Mouse (Mus musculus): ENCODE measurements around the gene Dip2b. TPM values are rescaled to one million over a fixed set of nuclear protein-coding genes. Genes with fewer than 3 reads are reported as not detected.
A peak's percentile ranks its signal among the peaks of the same experiment; 100 is the strongest.

The Dip2b gene
- polyA plus RNA-seq, 1 experiment, result 7.3 TPM

DNA sequence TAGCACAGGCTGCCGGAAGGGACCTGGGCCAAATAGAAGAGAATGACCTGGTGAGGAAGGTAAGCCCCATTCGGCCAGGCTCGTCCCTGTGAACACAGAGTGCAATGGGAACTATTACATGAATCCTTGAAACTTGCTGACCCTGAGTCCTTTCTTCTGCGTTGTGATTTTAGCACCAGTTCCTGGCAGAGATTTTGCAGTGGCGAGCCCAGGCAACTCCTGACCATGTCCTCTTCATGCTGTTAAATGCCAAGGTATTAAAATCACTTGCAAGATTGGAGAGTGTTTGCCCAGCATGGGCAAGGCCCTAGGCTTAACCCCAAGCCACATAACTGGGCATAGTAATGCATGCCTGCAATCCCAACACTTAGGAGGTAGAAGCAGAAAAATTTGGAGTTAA, 151.6 kb downstream of the Dip2b start:
- no peaks in the 10 kb centered on the region for H3K79me2 ChIP-seq (ENCODE audit: control insufficient read depth, insufficient read depth)
- H3K4me2 ChIP-seq (ENCODE audit: low read depth), result no peak overlapping the region
- H3K36me3 ChIP-seq (ENCODE audit: control insufficient read depth, insufficient read depth), result peaks cover 45% of the 10 kb centered on the region
- H3ac ChIP-seq (ENCODE audit: control insufficient read depth, insufficient read length), result no peak overlapping the region
- no peaks in the 10 kb centered on the region for H3K27me3 ChIP-seq (ENCODE audit: control insufficient read depth, insufficient read depth, insufficient read length)
- no peak overlapping the region for H3K4me3 ChIP-seq
- TF ChIP-seq USF1 (IDR thresholded peaks at IDR 0.05; ENCODE audit: low read depth), result no peak
- no peak for TF ChIP-seq SRF (IDR thresholded peaks at IDR 0.05; ENCODE audit: control insufficient read depth, insufficient read length, low read depth)
- no peak for TF ChIP-seq POLR2A (IDR thresholded peaks at IDR 0.05; ENCODE audit: insufficient read length, low read depth)
- TF ChIP-seq MYOG (IDR thresholded peaks at IDR 0.05; ENCODE audit: control insufficient read depth in 1 of 3, insufficient read depth in 1 of 3, insufficient read length in 2 of 3, low read depth in 2 of 3), result no peak
- TF ChIP-seq MAX (IDR thresholded peaks at IDR 0.05; ENCODE audit: low read depth), result no peak
- TF ChIP-seq REST (IDR thresholded peaks at IDR 0.05; ENCODE audit: insufficient read depth, insufficient read length), result no peak
- TF ChIP-seq TCF3 (IDR thresholded peaks at IDR 0.05; ENCODE audit: insufficient read length, low read depth), result no peak
- no peak for TF ChIP-seq CEBPB (IDR thresholded peaks at IDR 0.05; ENCODE audit: insufficient read depth, poor library complexity, severe bottlenecking)
- TF ChIP-seq MYOD1 (IDR thresholded peaks at IDR 0.05; ENCODE audit: control insufficient read depth in 1 of 3, insufficient read length in 2 of 3, low read depth in 2 of 3), result no peak
- TF ChIP-seq TCF12 (IDR thresholded peaks at IDR 0.05; ENCODE audit: insufficient read depth, poor library complexity, severe bottlenecking), result no peak
- no peak for TF ChIP-seq POLR2AphosphoS2 (IDR thresholded peaks at IDR 0.05; ENCODE audit: insufficient read length, low read depth)
- TF ChIP-seq E2F4 (IDR thresholded peaks at IDR 0.05; ENCODE audit: insufficient read depth), result no peak

DNA sequence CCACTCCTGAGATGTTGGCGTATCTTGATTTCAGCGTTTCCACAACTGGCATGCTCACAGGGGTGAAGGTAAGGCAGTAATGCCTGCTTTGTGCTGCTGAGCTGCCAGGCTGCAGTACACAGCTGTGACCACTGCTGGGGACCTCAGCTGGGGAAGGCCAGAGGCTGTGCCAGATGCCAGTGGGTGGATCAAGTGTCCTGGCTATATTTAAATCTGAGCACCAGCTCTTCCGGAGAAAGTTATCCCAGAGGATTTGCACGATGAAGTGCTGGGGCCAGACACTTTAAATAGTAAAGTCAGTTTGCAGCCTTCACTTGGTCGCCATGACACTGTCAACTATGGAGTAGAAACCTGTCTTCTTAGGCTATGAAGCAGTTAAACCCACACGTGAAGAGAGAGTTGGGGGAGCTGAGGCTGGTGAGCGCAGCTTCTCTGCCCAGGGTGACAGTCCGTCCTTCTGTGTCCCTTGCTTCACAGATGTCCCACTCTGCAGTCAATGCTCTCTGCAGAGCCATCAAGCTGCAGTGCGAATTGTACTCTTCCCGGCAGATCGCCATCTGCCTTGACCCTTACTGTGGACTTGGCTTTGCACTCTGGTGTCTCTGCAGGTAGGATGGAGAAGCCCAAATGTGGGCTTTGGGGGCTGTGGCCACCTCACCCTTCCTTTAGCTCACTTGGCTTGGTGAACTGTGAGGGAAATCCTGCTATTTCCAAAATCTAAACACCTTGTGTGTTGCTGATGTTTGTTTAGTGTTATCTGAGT, 160.7 kb downstream of the Dip2b start:
- Histone ChIP-seq H3K4me2 (ENCODE audit: low read depth) (peak overlapping the region; percentile 43), H3K36me3 (ENCODE audit: control insufficient read depth, insufficient read depth) (peaks cover 13% of the 10 kb centered on the region), H3ac (ENCODE audit: control insufficient read depth, insufficient read length) (no peak overlapping the region), H3K27me3 (ENCODE audit: control insufficient read depth, insufficient read depth, insufficient read length) (no peaks in the 10 kb centered on the region), H3K4me3 (no peak overlapping the region), H3K79me2 (ENCODE audit: control insufficient read depth, insufficient read depth) (no peaks in the 10 kb centered on the region)
- no peak for TF ChIP-seq TCF3 (IDR thresholded peaks at IDR 0.05; ENCODE audit: insufficient read length, low read depth)
- TF ChIP-seq SRF (IDR thresholded peaks at IDR 0.05; ENCODE audit: control insufficient read depth, insufficient read length, low read depth), result no peak
- no peak for TF ChIP-seq MAX (IDR thresholded peaks at IDR 0.05; ENCODE audit: low read depth)
- peak; percentile 67 to 83 (median 78) for TF ChIP-seq MYOG (IDR thresholded peaks at IDR 0.05; ENCODE audit: control insufficient read depth in 1 of 3, insufficient read depth in 1 of 3, insufficient read length in 2 of 3, low read depth in 2 of 3)
- TF ChIP-seq POLR2A (IDR thresholded peaks at IDR 0.05; ENCODE audit: insufficient read length, low read depth), result no peak
- no peak for TF ChIP-seq TCF12 (IDR thresholded peaks at IDR 0.05; ENCODE audit: insufficient read depth, poor library complexity, severe bottlenecking)
- TF ChIP-seq MYOD1 (IDR thresholded peaks at IDR 0.05; ENCODE audit: control insufficient read depth in 1 of 3, insufficient read length in 2 of 3, low read depth in 2 of 3), result peak; percentile 12 to 84 (median 76)
- no peak for TF ChIP-seq POLR2AphosphoS2 (IDR thresholded peaks at IDR 0.05; ENCODE audit: insufficient read length, low read depth)
- TF ChIP-seq CEBPB (IDR thresholded peaks at IDR 0.05; ENCODE audit: insufficient read depth, poor library complexity, severe bottlenecking), result no peak
- no peak for TF ChIP-seq E2F4 (IDR thresholded peaks at IDR 0.05; ENCODE audit: insufficient read depth)

DNA sequence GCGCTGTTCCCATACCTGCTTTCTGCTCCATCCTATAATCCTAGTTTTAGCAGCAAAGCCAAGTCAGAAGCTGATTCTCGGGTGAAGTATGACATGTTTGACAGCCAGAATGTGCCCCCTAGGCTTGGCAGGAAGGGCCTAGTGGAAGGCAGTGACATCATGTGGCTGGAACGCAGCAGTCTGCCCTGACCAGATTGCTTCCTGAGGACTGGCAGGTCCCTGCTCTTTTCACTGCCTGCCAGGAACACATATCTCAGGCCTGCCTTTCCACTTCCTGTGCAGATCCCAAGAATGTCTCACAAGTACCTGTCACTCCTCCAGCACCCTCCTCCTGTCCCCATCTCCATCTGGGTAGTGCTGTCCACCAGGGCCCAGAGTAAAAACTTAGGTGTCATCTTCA, 161.3 kb downstream of the Dip2b start:
- no peak overlapping the region for H3K4me3 ChIP-seq
- peaks cover 13% of the 10 kb centered on the region for H3K36me3 ChIP-seq (ENCODE audit: control insufficient read depth, insufficient read depth)
- H3K4me2 ChIP-seq (ENCODE audit: low read depth), result peak overlapping the region; percentile 43

DNA sequence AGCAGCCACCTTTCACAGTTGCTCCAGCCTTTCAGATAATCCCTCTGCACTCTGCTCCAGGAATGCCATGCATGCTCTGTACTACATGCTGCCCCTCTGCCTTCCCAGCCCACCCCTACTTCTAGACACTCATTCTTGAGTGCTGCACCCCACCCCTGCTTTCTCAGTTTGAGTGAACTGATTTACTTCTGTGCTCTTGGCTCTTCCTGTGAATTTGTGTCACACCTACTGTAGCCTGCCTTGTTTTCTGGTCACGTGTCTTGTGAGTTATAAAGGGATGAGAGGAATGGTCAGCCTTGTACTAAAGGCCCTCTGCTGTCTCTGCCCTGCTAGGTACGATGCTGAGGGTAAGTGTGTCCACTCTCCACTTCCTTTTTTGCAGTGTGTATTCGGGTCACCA, 163.3 kb downstream of the Dip2b start:
- H3ac ChIP-seq (ENCODE audit: control insufficient read depth, insufficient read length), result no peak overlapping the region
- no peaks in the 10 kb centered on the region for H3K79me2 ChIP-seq (ENCODE audit: control insufficient read depth, insufficient read depth)
- H3K36me3 ChIP-seq (ENCODE audit: control insufficient read depth, insufficient read depth), result peaks cover 18% of the 10 kb centered on the region
- H3K4me3 ChIP-seq, result no peak overlapping the region
- H3K27me3 ChIP-seq (ENCODE audit: control insufficient read depth, insufficient read depth, insufficient read length), result no peaks in the 10 kb centered on the region
- H3K4me2 ChIP-seq (ENCODE audit: low read depth), result no peak overlapping the region
- TF ChIP-seq MYOG (IDR thresholded peaks at IDR 0.05; ENCODE audit: control insufficient read depth in 1 of 3, insufficient read depth in 1 of 3, insufficient read length in 2 of 3, low read depth in 2 of 3) (no peak), CEBPB (IDR thresholded peaks at IDR 0.05; ENCODE audit: insufficient read depth, poor library complexity, severe bottlenecking) (no peak), E2F4 (IDR thresholded peaks at IDR 0.05; ENCODE audit: insufficient read depth) (no peak), MYOD1 (IDR thresholded peaks at IDR 0.05; ENCODE audit: control insufficient read depth in 1 of 3, insufficient read length in 2 of 3, low read depth in 2 of 3) (no peak), SRF (IDR thresholded peaks at IDR 0.05; ENCODE audit: control insufficient read depth, insufficient read length, low read depth) (no peak), POLR2AphosphoS2 (IDR thresholded peaks at IDR 0.05; ENCODE audit: insufficient read length, low read depth) (no peak), POLR2A (IDR thresholded peaks at IDR 0.05; ENCODE audit: insufficient read length, low read depth) (no peak), REST (IDR thresholded peaks at IDR 0.05; ENCODE audit: insufficient read depth, insufficient read length) (no peak), TCF12 (IDR thresholded peaks at IDR 0.05; ENCODE audit: insufficient read depth, poor library complexity, severe bottlenecking) (no peak), TCF3 (IDR thresholded peaks at IDR 0.05; ENCODE audit: insufficient read length, low read depth) (no peak), USF1 (IDR thresholded peaks at IDR 0.05; ENCODE audit: low read depth) (no peak), MAX (IDR thresholded peaks at IDR 0.05; ENCODE audit: low read depth) (no peak)

More for the DNA sequence above, 161.3 kb downstream of the Dip2b start:
- TF ChIP-seq REST (IDR thresholded peaks at IDR 0.05; ENCODE audit: insufficient read depth, insufficient read length) (no peak), MYOG (IDR thresholded peaks at IDR 0.05; ENCODE audit: control insufficient read depth in 1 of 3, insufficient read depth in 1 of 3, insufficient read length in 2 of 3, low read depth in 2 of 3) (no peak), POLR2AphosphoS2 (IDR thresholded peaks at IDR 0.05; ENCODE audit: insufficient read length, low read depth) (no peak), TCF12 (IDR thresholded peaks at IDR 0.05; ENCODE audit: insufficient read depth, poor library complexity, severe bottlenecking) (no peak), CEBPB (IDR thresholded peaks at IDR 0.05; ENCODE audit: insufficient read depth, poor library complexity, severe bottlenecking) (no peak), MYOD1 (IDR thresholded peaks at IDR 0.05; ENCODE audit: control insufficient read depth in 1 of 3, insufficient read length in 2 of 3, low read depth in 2 of 3) (no peak), TCF3 (IDR thresholded peaks at IDR 0.05; ENCODE audit: insufficient read length, low read depth) (no peak), MAX (IDR thresholded peaks at IDR 0.05; ENCODE audit: low read depth) (no peak), POLR2A (IDR thresholded peaks at IDR 0.05; ENCODE audit: insufficient read length, low read depth) (no peak), SRF (IDR thresholded peaks at IDR 0.05; ENCODE audit: control insufficient read depth, insufficient read length, low read depth) (no peak), USF1 (IDR thresholded peaks at IDR 0.05; ENCODE audit: low read depth) (no peak), E2F4 (IDR thresholded peaks at IDR 0.05; ENCODE audit: insufficient read depth) (no peak)
- no peak overlapping the region for H3ac ChIP-seq (ENCODE audit: control insufficient read depth, insufficient read length)
- H3K27me3 ChIP-seq (ENCODE audit: control insufficient read depth, insufficient read depth, insufficient read length), result no peaks in the 10 kb centered on the region
- H3K79me2 ChIP-seq (ENCODE audit: control insufficient read depth, insufficient read depth), result no peaks in the 10 kb centered on the region

All from myocyte (in vitro differentiated cells).